ENCODE assay signal across 13 mouse cellular contexts in the genomic region with DNA sequence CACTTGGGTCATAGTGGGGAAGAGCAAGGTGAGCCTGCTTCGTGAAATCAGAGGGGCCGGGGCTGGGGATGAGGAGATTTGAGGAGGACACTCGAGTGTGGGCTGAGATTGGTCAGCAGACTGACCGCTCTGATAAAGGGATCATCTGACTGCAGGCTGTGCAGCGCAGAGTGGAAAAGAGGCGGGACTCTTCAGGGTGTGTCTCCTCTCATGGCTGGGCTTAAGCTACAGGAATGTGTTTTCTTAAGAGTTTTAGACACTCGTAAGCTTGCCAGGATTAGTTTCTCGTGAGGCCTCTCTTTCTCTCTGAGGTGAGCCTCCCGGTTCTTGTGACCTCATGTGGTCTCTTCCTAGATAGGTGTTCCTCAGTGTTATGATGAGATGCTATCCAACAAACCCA. TPM values are rescaled to one million over a fixed set of nuclear protein-coding genes. Genes with fewer than 3 reads are reported as not detected.
"Had no signal": no experiment of that assay in that cellular context is flagged by ENCODE, and none has a peak within 500 bp of the region (broad histone marks: within the 10 kb centered on the region; RNA-seq: fewer than 3 reads in every experiment).

No protein-coding gene starts in this region.

RNA-seq across cellular contexts. Expression of a gene that starts 45.6 kb away (rescaled TPM):
- polyA plus RNA-seq: testis, adult 2 months had no signal

RNA-seq across cellular contexts. Expression of a gene that starts 59.8 kb away (rescaled TPM):
- polyA plus RNA-seq: neural tube, embryonic 12.5 days; neural tube, embryonic 13.5 days; neural tube, embryonic 14.5 days; neural tube, embryonic 15.5 days; small intestine, adult 2 months; spleen, adult 2 months; stomach, embryonic 14.5 days; stomach, embryonic 15.5 days; stomach, embryonic 16.5 days; testis, adult 2 months; thymus, adult 2 months; thymus, postnatal 0 days; urinary bladder, adult 2 months had no signal
